Mouse (Mus musculus) erythroblast, embryonic 14.5 days (primary cell): ENCODE results near the gene Bcas3. TPM values are rescaled to one million over a fixed set of nuclear protein-coding genes. Genes with fewer than 3 reads are reported as not detected.

ENCODE experiments used
- H3K27me3 ChIP-seq: 2 replicates; pipeline ENCODE4 v1.6.1; 2012; ENCODE audit warnings: inconsistent platforms; ENCODE audit not compliant: control insufficient read depth
- H3K36me3 ChIP-seq: 2 replicates; pipeline ENCODE4 v1.6.1; 2012; ENCODE audit warnings: mild to moderate bottlenecking, inconsistent platforms; ENCODE audit not compliant: control insufficient read depth
- H3K4me1 ChIP-seq: 2 replicates; pipeline ENCODE4 v1.6.1; 2012; ENCODE audit warnings: inconsistent platforms; ENCODE audit not compliant: control insufficient read depth
- H3K4me3 ChIP-seq: replicated peaks from 2 replicates; pipeline ENCODE3; 2012; ENCODE audit warnings: moderate library complexity, mild to moderate bottlenecking, inconsistent platforms
- H3K9me3 ChIP-seq: 2 replicates; pipeline ENCODE4 v1.6.1; 2012; ENCODE audit warnings: low read length, inconsistent platforms, mixed read lengths; ENCODE audit not compliant: control insufficient read depth
- GATA1 ChIP-seq: IDR thresholded peaks from 2 replicates; pipeline ENCODE4 v1.6.1; 2012; ENCODE audit warnings: low read length, inconsistent platforms, mixed read lengths
- TAL1 ChIP-seq: IDR thresholded peaks from 3 replicates; pipeline ENCODE4 v1.6.1; 2012; ENCODE audit warnings: low read length, inconsistent platforms, mixed read lengths
- polyA plus RNA-seq: library from polyadenylated mRNA; stranded (reverse); fragments of >175 nt; gene quantifications from 2 replicates; pipeline ENCODE4 v1.2.3, GENCODE M21; 2012

The Bcas3 gene
- polyA plus RNA-seq, 1 experiment: 25.9 TPM

DNA sequence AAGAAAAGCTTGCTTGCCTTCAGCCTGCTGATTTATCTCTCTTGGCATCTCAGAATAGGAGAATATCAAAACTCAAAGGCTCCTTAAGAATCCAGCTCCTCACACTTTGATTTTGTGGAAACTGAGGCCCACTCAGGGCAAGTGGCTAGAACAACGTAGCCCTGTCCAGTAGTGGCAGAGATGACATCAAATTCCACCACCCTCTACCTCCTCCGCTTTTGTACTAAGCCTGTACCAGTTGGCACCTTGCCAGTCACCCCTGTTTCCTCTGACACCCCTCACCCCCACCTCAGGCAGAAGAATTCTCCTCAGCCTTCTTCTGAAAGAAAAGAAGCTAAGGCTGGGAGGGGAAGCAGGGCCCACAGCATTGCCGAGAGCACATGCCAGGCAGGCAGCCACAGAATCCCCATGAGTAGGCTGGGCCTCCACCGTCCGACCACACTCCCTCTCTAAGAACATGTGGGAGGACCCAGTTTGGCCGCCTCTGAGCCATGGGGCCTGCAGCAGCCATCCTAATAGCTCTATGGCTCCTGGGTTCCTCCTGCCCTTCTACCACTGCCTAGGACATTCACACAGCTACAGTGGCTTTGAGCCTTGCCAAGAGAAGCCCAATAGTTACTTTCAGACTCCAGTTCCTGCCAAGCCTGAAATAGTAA is 407.6 kb downstream of the Bcas3 start:
- no peak for TF ChIP-seq TAL1
- TF ChIP-seq GATA1: no peak
- peaks cover 9% of the 10 kb centered on the region for H3K4me1 ChIP-seq
- H3K4me3 ChIP-seq: no peak overlapping the region
- no peaks in the 10 kb centered on the region for H3K9me3 ChIP-seq
- peaks cover 11% of the 10 kb centered on the region for H3K27me3 ChIP-seq
- H3K36me3 ChIP-seq: no peaks in the 10 kb centered on the region

DNA sequence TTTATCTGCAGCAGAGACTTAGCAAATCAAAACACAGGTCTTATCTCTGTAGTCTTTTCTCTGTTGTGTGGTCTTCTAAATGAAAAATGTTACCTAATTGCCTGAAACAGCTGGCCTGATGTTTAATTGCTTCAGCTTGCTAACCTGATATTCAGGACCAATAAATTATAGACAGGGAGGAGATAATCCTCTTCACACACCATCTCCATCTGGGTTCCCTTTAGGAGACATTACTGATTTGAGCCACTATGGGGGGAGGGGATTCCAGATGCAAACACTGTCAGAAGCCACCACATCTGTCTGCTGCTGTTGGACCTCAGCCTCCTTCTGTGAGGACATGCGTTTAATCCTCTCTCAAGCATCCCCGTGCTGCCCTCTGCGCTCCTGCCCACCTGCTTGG is 408.2 kb downstream of the Bcas3 start:
- no peaks in the 10 kb centered on the region for H3K36me3 ChIP-seq
- no peaks in the 10 kb centered on the region for H3K9me3 ChIP-seq
- TF ChIP-seq GATA1 (no peak), TAL1 (no peak)
- H3K4me3 ChIP-seq: no peak overlapping the region
- peaks cover 9% of the 10 kb centered on the region for H3K4me1 ChIP-seq
- H3K27me3 ChIP-seq: peaks cover 17% of the 10 kb centered on the region

- Histone ChIP-seq H3K9me3 (no peaks in the 10 kb centered on the region), H3K4me1 (peaks cover 6% of the 10 kb centered on the region), H3K27me3 (peaks cover 31% of the 10 kb centered on the region), H3K36me3 (no peaks in the 10 kb centered on the region), H3K4me3 (no peak overlapping the region)
- no peak for TF ChIP-seq GATA1
- TF ChIP-seq TAL1: no peak
Measured at GRCm38 (mm10) chr11:85763655-85764054, 410.7 kb downstream of the Bcas3 start.

- Histone ChIP-seq H3K27me3 (peaks cover 37% of the 10 kb centered on the region), H3K9me3 (no peaks in the 10 kb centered on the region)
Measured at GRCm38 (mm10) chr11:85766106-85766723, 413.2 kb downstream of the Bcas3 start.

GRCm38 (mm10) chr11:85766811-85767210 is 413.8 kb downstream of the Bcas3 start:
- TF ChIP-seq TAL1 (no peak), GATA1 (no peak)
- Histone ChIP-seq H3K9me3 (no peaks in the 10 kb centered on the region), H3K4me1 (peaks cover 16% of the 10 kb centered on the region), H3K4me3 (no peak overlapping the region), H3K36me3 (no peaks in the 10 kb centered on the region), H3K27me3 (peaks cover 33% of the 10 kb centered on the region)

More at GRCm38 (mm10) chr11:85766106-85766723, 413.2 kb downstream of the Bcas3 start:
- H3K4me3 ChIP-seq: no peak overlapping the region
- no peaks in the 10 kb centered on the region for H3K36me3 ChIP-seq
- TF ChIP-seq TAL1 (no peak), GATA1 (no peak)
- peaks cover 16% of the 10 kb centered on the region for H3K4me1 ChIP-seq

- H3K9me3 ChIP-seq: no peaks in the 10 kb centered on the region
- H3K4me3 ChIP-seq: no peak overlapping the region
- H3K4me1 ChIP-seq: peaks cover 16% of the 10 kb centered on the region
- H3K36me3 ChIP-seq: no peaks in the 10 kb centered on the region
- peaks cover 45% of the 10 kb centered on the region for H3K27me3 ChIP-seq
- no peak for TF ChIP-seq GATA1
- no peak for TF ChIP-seq TAL1
Measured at GRCm38 (mm10) chr11:85769740-85770139, 416.8 kb downstream of the Bcas3 start.

DNA sequence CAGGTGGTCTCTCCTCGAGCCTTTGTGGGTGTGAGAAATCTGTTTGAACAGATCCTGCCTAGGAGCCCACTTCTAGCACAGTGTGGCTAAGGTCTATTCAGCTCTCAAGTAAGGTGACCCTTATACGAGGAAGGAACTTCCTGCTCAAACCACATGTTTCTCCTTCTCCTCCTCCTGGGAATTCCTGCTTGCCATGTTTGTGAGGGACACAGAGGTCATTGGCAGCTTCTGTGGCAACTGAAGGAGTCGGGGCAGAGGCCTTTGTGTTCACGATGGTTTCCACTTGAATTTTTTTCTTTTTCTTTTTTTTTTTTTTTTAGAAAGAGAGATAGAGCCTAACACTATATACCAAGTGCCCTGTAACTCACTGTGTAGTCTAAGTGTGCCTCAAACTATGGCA is 420.4 kb downstream of the Bcas3 start:
- peaks cover 16% of the 10 kb centered on the region for H3K4me1 ChIP-seq
- no peak overlapping the region for H3K4me3 ChIP-seq
- TF ChIP-seq TAL1: no peak
- TF ChIP-seq GATA1: no peak
- no peaks in the 10 kb centered on the region for H3K9me3 ChIP-seq
- H3K36me3 ChIP-seq: no peaks in the 10 kb centered on the region
- peaks cover 52% of the 10 kb centered on the region for H3K27me3 ChIP-seq

DNA sequence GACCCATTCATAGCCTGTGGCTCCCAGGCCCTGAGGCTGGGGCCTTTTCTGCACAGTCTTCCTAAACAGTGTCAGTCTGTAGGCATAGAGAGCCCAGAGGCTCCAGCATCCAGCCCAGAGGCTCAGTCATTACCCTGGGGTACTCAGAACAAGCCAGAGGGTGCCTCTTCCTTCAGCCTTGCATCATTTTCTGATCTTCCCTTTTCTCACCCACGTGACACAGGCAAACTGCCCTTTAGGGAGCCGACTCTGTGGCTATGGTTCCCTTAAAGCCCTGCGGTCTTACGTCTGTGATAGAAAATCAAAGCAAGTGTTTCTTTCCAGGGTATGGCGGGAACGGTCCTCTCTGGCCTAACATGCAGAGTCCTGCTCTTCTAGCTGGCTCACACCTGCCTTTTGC is 421.7 kb downstream of the Bcas3 start:
- H3K9me3 ChIP-seq: no peaks in the 10 kb centered on the region
- TF ChIP-seq GATA1 (no peak), TAL1 (no peak)
- H3K4me1 ChIP-seq: peaks cover 8% of the 10 kb centered on the region
- no peaks in the 10 kb centered on the region for H3K36me3 ChIP-seq
- H3K27me3 ChIP-seq: peaks cover 58% of the 10 kb centered on the region
- no peak overlapping the region for H3K4me3 ChIP-seq

DNA sequence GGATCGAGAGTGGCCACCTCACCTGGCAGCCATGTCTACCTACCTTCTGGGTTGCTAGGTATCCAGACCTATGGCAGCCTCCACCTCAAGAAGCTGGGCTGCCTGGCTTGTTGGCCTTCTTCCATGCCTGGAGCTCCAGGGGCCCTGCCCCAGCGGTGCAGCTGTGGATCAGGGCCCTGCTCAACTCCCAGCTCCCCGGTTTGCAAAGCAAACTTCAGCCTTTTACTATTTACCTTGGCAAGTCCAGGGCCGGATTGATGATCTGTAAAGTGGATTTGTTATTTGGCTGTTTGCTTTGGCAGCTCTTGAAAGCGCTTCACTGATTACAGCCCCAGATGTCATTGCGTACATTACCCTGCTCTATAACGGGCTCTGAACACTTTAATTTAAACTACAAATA is 422.5 kb downstream of the Bcas3 start:
- peaks cover 2% of the 10 kb centered on the region; the same call in 1 of the 2 replicates for H3K4me1 ChIP-seq
- peaks cover 66% of the 10 kb centered on the region for H3K27me3 ChIP-seq
- TF ChIP-seq TAL1 (no peak), GATA1 (no peak)
- H3K36me3 ChIP-seq: no peaks in the 10 kb centered on the region
- H3K9me3 ChIP-seq: no peaks in the 10 kb centered on the region
- no peak overlapping the region for H3K4me3 ChIP-seq

DNA sequence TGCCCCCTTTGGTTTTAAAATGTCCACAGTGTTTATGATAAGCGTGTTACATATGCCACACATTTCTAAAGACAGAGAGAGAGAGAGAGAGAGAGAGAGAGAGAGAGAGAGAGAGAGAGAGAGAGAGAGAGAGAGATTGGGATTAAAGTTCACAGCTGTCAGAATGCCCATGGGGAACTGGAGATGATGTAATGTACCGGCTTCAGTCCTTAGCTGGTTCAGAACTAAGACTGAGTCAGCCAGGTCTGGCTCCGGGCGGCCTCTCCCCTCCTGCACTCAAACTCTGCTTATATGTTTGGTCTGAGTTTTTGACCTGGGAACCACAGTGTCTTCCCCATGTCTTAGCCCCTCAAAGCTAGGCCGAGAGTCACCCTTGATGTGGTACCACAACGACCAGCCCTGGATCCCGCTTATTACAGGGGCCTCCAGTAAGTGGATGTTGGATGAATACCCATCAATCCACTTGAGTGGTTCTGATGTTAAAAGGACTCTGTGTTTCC is 423.9 kb downstream of the Bcas3 start:
- Histone ChIP-seq H3K27me3 (peaks cover 73% of the 10 kb centered on the region), H3K4me3 (no peak overlapping the region), H3K9me3 (no peaks in the 10 kb centered on the region), H3K4me1 (no peaks in the 10 kb centered on the region), H3K36me3 (no peaks in the 10 kb centered on the region)
- TF ChIP-seq TAL1: no peak
- TF ChIP-seq GATA1: no peak
